Mouse (Mus musculus) heart, adult 2 months (tissue): ENCODE data around the gene Stag1.

Experiments
- CTCF ChIP-seq: fragments of 200-600 bp; IDR thresholded peaks from 2 replicates; pipeline ENCODE4 v1.8.1; 2022; ENCODE audit warnings: antibody characterized with exemption, mild to moderate bottlenecking, moderate library complexity
- EP300 ChIP-seq: fragments of 200-500 bp; IDR thresholded peaks from 2 replicates; pipeline ENCODE4 v1.6.1; 2011; ENCODE audit warnings: low read depth, low read length, control low read depth; ENCODE audit not compliant: insufficient read depth

DNA sequence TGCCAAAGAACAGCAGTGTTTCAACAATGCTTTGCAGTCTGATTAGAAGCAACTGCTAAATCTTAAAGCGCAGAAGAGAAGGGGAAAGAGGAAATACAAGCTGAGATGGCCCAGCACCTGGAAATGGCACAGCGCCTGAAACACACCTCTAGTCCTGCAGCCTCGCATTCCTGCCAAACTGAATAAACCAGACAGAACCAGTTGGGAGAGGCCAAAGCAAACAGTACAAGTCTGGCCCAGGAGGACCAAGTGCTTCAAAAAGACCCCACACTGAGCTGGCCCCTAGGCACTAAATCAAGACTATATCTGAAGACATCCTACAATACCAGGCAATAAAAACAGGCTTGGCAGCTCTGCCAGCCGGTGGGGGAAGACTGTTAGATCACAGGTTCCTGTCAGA, 408.3 kb downstream of the Stag1 start:
- TF ChIP-seq CTCF (no peak), EP300 (no peak)
